Mouse (Mus musculus) small intestine, adult 2 months (tissue): ENCODE results near the gene Sdr9c7. TPM values are rescaled to one million over a fixed set of nuclear protein-coding genes. Genes with fewer than 3 reads are reported as not detected.
A peak's percentile ranks its signal among the peaks of the same experiment; 100 is the strongest.

Experiments
- H3K27ac ChIP-seq: fragments of 200-500 bp; 2 replicates; pipeline ENCODE4 v1.5.1; 2012; ENCODE audit warnings: low read depth, low read length, control low read depth, inconsistent platforms; ENCODE audit not compliant: insufficient read depth
- H3K27me3 ChIP-seq: fragments of 200-500 bp; 2 replicates; pipeline ENCODE4 v1.6.1; 2012; ENCODE audit warnings: mild to moderate bottlenecking, moderate library complexity, low read length, inconsistent platforms; ENCODE audit not compliant: control insufficient read depth, insufficient read depth
- H3K36me3 ChIP-seq: fragments of 200-500 bp; 2 replicates; pipeline ENCODE4 v1.6.1; 2012; ENCODE audit warnings: mild to moderate bottlenecking, low read length, control low read depth, inconsistent platforms; ENCODE audit not compliant: control insufficient read depth, insufficient read depth
- H3K4me1 ChIP-seq: fragments of 200-500 bp; 2 replicates; pipeline ENCODE4 v1.6.1; 2012; ENCODE audit warnings: low read length, inconsistent platforms, mixed read lengths; ENCODE audit not compliant: control insufficient read depth, insufficient read depth, insufficient read length
- H3K4me3 ChIP-seq: fragments of 200-500 bp; 2 replicates; pipeline ENCODE4 v1.5.1; 2012; ENCODE audit warnings: low read depth, mild to moderate bottlenecking, control low read depth, inconsistent platforms, low read length, moderate library complexity
- CTCF ChIP-seq: fragments of 200-500 bp; IDR thresholded peaks from 2 replicates; pipeline ENCODE4 v1.5.1; 2012; ENCODE audit warnings: low read depth, mild to moderate bottlenecking, control low read depth, inconsistent platforms, low read length, moderate library complexity, mixed read lengths; ENCODE audit not compliant: insufficient replicate concordance, insufficient read length; ENCODE audit errors: extremely low read depth
- POLR2A ChIP-seq: fragments of 200-500 bp; IDR thresholded peaks from 2 replicates; pipeline ENCODE4 v1.6.1; 2012; ENCODE audit warnings: low read depth, mild to moderate bottlenecking, control low read depth, inconsistent platforms, low read length, moderate library complexity
- WGBS: fragments of 180-500 bp; shearing (Covaris S2); methylation state at CpG from one replicate; pipeline ENCODE4 v1.1.7; 2018; 5-methylcytosine and 5-hydroxymethylcytosine counted together
- polyA plus RNA-seq: library from polyadenylated mRNA; depleted of rRNA; stranded (reverse); fragments of >200 nt; gene quantifications from 2 replicates; pipeline ENCODE4 v1.2.3, GENCODE M21; 2012; rRNA removed

Sdr9c7 gene
- 0.70 TPM in 1 of 2 replicates, not detected in the other for polyA plus RNA-seq

DNA sequence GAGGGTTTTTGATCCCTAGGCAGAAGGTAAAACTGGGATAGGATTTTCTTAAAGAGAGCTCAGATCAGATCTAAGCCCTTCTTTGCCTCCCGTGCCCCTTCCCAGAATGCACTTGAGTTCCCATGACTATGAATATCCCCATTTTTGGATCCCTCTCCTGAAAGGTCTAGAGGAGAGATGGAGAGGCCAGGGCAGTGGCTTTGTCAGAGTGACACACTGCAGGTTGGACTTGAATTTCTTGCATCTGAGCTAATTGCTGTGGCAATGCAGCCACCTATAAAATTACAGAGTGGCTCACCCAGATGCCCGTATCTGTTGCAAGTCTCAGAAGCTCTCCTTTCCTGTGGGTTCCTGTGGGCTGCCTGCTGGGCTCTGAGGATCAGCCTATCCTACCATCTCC is at the start of gene Sdr9c7:
Gene Sdr9c7 (plus strand): TSS at position 301 of the 400 bp plus-strand sequence.
- Histone ChIP-seq H3K4me3 (no peak within 1 kb of the TSS), H3K4me1 (peaks cover 52% of the 10 kb centered on the region), H3K36me3 (no peaks in the 10 kb centered on the region), H3K27ac (peak within 1 kb of the TSS; percentile 79), H3K27me3 (no peaks in the 10 kb centered on the region)
- 84% methylated on average over 2 of the region's 2 CpGs for WGBS
- TF ChIP-seq POLR2A (no peak), CTCF (no peak)

DNA sequence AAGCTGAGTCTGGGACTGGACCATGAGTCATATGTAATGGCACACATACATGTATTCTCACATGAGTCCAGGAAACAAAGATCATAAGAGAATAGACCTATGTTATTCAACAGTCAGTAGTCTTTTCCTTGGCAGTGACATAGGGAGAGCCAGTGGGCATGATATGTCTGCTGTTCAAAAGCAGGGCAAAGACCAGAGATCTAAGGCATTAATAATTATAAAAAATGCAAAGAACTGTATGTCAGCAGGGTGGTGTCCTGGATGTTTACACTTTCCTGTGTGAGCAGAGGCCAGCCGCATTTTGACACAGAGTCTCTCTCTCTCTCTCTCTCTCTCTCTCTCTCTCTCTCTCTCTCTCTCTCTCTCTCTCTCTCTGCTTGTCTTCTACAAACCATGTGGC is 48.7 kb upstream of the Sdr9c7 start, which contains the start of gene Rdh19:
Gene Rdh19 (plus strand): TSS at position 301 of the 400 bp plus-strand sequence.
- 50% methylated on average over 1 of the region's 1 CpGs for WGBS
- H3K27me3 ChIP-seq = no peaks in the 10 kb centered on the region
- no peaks in the 10 kb centered on the region for H3K36me3 ChIP-seq
- no peak for TF ChIP-seq CTCF
- no peak for TF ChIP-seq POLR2A
- no peak within 1 kb of the TSS for H3K4me3 ChIP-seq
- no peak within 1 kb of the TSS for H3K27ac ChIP-seq
- 0 out of 2 replicates have a peak, but pooled peaks cover 2% of the 10 kb centered on the region for H3K4me1 ChIP-seq

DNA sequence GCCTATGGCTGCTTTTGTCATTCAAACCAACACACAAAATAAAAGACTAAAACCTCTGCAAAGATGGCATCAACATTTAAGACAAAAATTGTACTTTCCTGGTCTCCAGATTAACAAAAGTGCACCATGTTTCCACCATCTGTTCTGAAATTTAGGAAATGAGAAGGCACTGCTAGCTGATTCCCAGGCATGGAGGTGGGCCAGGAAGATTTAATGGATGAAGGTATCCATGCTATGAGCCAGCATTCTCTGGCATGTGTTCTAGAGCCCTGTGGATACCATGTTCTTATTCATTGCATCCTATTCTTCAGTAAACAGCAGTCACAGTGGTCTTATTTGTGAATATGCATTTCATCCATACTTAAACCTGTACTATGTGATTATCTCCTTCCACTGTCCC is 41.9 kb upstream of the Sdr9c7 start:
- no peak overlapping the region for H3K27ac ChIP-seq
- no peaks in the 10 kb centered on the region for H3K27me3 ChIP-seq
- H3K4me3 ChIP-seq = no peak overlapping the region
- no peaks in the 10 kb centered on the region for H3K36me3 ChIP-seq
- TF ChIP-seq CTCF = no peak
- no peak for TF ChIP-seq POLR2A
- no peaks in the 10 kb centered on the region for H3K4me1 ChIP-seq

DNA sequence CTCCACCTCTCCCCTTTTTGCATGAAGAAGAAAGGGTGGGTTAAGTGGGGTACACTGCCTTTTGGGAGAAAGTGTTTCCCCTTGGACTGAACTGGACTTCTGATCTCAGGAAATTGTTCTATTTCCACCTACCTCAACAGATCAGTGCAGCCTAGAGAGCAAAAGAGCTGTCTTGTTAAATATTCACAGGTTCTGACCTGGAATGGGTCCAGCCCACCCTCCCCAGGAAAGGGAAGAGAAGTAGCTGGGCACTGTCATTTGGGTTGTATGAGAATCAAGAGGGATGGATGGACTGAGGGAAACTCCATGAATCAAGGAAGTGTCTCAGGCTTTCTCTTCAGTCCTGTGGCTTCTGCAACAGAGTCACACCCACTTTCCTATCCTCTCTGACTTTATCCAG is 33.4 kb upstream of the Sdr9c7 start:
- Histone ChIP-seq H3K36me3 (no peaks in the 10 kb centered on the region), H3K27me3 (no peaks in the 10 kb centered on the region), H3K4me1 (peaks cover 13% of the 10 kb centered on the region; the same call in 1 of the 2 replicates), H3K27ac (no peak overlapping the region), H3K4me3 (no peak overlapping the region)
- no peak for TF ChIP-seq CTCF
- no peak for TF ChIP-seq POLR2A

DNA sequence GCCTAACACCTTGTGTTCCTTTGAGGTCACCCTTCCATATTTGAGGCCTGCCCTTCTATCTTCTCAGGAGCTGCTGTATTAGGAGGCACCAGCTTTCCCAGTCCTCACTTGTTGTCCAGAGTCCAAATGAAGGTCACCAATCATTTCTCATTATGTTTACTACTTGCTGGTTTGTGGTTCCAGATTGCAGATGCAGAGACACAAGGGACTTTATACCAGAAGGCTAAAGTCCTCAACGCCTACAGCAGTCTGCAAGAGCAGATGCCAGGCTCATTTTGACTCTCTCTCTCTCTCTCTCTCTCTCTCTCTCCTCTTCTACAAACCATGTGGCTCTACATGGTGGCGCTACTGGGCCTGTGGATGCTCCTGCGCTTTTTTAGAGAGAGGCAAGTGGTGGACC is 32.1 kb upstream of the Sdr9c7 start, which contains the start of gene Rdh16f2:
Gene Rdh16f2 (plus strand): TSS at position 243 of the 400 bp plus-strand sequence.
- Histone ChIP-seq H3K27ac (peak within 1 kb of the TSS; percentile 12; the same call in 1 of the 2 replicates), H3K4me3 (no peak within 1 kb of the TSS), H3K36me3 (no peaks in the 10 kb centered on the region), H3K27me3 (no peaks in the 10 kb centered on the region), H3K4me1 (peaks cover 13% of the 10 kb centered on the region; the same call in 1 of the 2 replicates)
- TF ChIP-seq POLR2A = no peak
- no peak for TF ChIP-seq CTCF
- 72% methylated on average over 3 of the region's 3 CpGs for WGBS

DNA sequence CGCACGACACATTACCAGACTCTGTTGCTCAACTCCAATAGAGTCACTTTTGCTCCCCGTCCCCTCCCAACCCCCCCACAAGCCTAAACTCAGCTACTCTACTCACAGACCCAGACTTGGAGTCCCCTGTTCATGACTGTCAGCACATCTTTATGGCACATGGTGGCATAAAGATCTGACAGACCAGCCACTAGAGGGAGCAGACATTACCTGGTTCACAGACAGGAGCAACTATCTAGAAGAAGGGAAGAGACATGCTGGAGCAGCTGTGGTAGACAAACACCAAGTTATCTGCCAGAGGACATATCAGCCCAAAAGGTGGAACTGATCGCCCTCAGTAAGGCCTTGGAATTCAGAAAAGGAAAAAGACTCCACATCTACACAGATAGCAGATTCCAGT is 25.8 kb upstream of the Sdr9c7 start:
- Histone ChIP-seq H3K27ac (no peak overlapping the region), H3K27me3 (no peaks in the 10 kb centered on the region), H3K4me3 (no peak overlapping the region), H3K4me1 (peaks cover 3% of the 10 kb centered on the region; the same call in 1 of the 2 replicates), H3K36me3 (no peaks in the 10 kb centered on the region)
- no peak for TF ChIP-seq POLR2A
- peak; percentile 40; the same call in 1 of the 2 replicates for TF ChIP-seq CTCF
- 74% methylated on average over 4 of the region's 4 CpGs for WGBS

DNA sequence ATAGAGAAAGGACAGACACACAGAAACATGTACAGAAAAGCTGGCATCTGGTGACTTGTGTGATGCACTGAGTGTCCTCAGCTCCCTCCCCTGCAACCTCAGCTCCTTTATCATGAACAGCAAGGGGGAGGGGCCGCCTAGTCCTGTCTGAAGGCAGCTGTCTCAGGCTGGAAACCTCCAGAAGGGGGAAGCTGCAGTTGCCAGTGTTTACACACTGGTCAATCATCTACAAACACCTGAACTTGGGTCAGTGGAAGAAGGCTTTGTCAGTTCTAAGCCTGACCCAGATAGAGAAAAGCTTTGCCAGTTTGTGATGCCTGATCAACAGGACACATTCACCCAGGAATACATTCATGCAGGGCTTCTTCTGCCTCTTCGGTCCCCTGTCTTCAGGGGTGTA is 20.6 kb upstream of the Sdr9c7 start:
- TF ChIP-seq POLR2A = no peak
- no peak for TF ChIP-seq CTCF
- no peak overlapping the region for H3K4me3 ChIP-seq
- no peaks in the 10 kb centered on the region for H3K27me3 ChIP-seq
- H3K4me1 ChIP-seq = peaks cover 22% of the 10 kb centered on the region; the same call in 1 of the 2 replicates
- H3K27ac ChIP-seq = peak overlapping the region; percentile 95
- WGBS = 10% methylated on average over 2 of the region's 2 CpGs
- no peaks in the 10 kb centered on the region for H3K36me3 ChIP-seq
